Mouse (Mus musculus): ENCODE results near the gene Itga5. TPM values are rescaled to one million over a fixed set of nuclear protein-coding genes. Genes with fewer than 3 reads are reported as not detected.
A peak's percentile ranks its signal among the peaks of the same experiment; 100 is the strongest.

The Itga5 gene
- polyA plus RNA-seq, 1 experiment = 104 TPM

DNA sequence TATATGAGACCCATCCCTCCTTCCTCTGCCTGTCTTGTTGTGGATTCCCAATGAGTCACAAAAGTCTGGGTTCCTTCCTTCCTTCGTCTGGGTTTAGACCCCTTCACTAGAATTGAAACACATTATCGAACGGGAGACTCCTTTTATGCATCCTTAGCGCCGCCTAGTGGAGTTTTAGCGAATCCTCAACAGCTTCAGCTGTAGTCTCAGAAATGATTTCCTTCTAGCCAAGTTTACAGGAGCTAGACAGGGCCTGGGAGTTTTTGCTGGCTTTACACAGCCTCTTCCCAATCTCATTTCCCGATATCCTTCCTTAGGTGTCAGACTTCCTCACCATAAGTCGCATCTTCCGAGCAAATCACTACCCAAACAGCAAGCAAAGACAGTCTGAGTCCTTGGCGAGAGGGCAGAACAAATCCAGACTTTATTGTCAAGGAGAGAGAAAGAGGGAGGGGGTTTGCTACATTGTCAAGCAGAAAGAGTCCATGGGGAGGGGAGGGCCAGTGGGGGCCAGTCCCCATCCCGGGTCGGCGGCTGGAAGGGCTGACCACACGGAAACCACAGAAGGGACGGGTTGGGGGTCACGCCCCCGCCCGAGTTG lies 53.0 kb downstream of the Itga5 start:
- TF ChIP-seq MYOD1 (IDR thresholded peaks at IDR 0.05; ENCODE audit: control insufficient read depth, insufficient read length, low read depth) = no peak
- no peak overlapping the region for H3K4me3 ChIP-seq (ENCODE audit: insufficient read depth, poor library complexity, severe bottlenecking)

DNA sequence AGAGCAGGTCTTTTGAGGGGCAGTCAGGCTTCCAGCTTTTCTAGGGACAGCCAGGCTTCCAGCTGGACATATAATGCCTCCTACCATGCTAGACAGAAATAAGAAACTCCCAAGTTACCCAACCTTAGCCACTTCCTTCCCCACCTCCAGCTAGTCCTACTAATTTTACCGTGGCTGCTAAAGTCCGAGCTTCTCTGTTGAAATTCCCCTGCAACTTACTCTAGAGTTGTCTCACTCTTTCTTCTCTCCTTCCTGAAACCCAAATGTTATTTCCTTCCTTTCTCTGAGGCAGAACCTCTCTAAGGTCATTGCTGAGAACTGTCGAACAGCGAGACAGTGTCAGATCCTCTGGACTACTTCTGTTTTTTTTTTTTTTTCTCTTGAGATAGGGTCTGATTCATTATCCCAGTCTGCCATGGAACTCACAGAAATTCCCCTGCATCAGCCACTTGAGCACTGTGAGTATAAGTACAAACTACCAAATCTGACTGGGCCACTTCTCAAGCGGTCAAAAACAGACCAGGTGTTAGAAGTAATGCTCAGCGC lies 56.1 kb downstream of the Itga5 start, which contains the start of gene Gpr84:
Gpr84 (minus strand) TSS at position 248 of the 546 bp plus-strand sequence.
- H3K36me3 ChIP-seq (ENCODE audit: control insufficient read depth, insufficient read depth) = no peaks in the 10 kb centered on the region
- no peak within 1 kb of the TSS for H3ac ChIP-seq (ENCODE audit: control insufficient read depth, insufficient read length, low read depth)
- no peaks in the 10 kb centered on the region for H3K27me3 ChIP-seq (ENCODE audit: control insufficient read depth, insufficient read depth, insufficient read length)
- H3K4me3 ChIP-seq (ENCODE audit: insufficient read depth, poor library complexity, severe bottlenecking) = no peak within 1 kb of the TSS
- no peaks in the 10 kb centered on the region for H3K79me3 ChIP-seq (ENCODE audit: low read depth)
- no peaks in the 10 kb centered on the region for H3K79me2 ChIP-seq (ENCODE audit: control insufficient read depth, insufficient read depth)
- TF ChIP-seq CEBPB (IDR thresholded peaks at IDR 0.05; ENCODE audit: low read depth) (no peak), MAX (IDR thresholded peaks at IDR 0.05) (no peak), MYOG (IDR thresholded peaks at IDR 0.05; ENCODE audit: control insufficient read depth, extremely low read depth, insufficient read length) (no peak), MYOD1 (IDR thresholded peaks at IDR 0.05; ENCODE audit: control insufficient read depth, insufficient read length, low read depth) (no peak), CTCF (IDR thresholded peaks at IDR 0.05; ENCODE audit: control insufficient read depth, insufficient read depth, insufficient read length) (no peak), USF1 (IDR thresholded peaks at IDR 0.05; ENCODE audit: low read depth) (no peak), FOSL1 (IDR thresholded peaks at IDR 0.05; ENCODE audit: insufficient read depth, low read length, poor library complexity, severe bottlenecking) (no peak)

More for the DNA sequence above, 53.0 kb downstream of the Itga5 start:
- no peaks in the 10 kb centered on the region for H3K27me3 ChIP-seq (ENCODE audit: control insufficient read depth, insufficient read depth, insufficient read length)
- no peak overlapping the region for H3ac ChIP-seq (ENCODE audit: control insufficient read depth, insufficient read length, low read depth)
- no peaks in the 10 kb centered on the region for H3K79me2 ChIP-seq (ENCODE audit: control insufficient read depth, insufficient read depth)
- peaks cover 3% of the 10 kb centered on the region for H3K36me3 ChIP-seq (ENCODE audit: control insufficient read depth, insufficient read depth)
- H3K79me3 ChIP-seq (ENCODE audit: low read depth) = no peaks in the 10 kb centered on the region

DNA sequence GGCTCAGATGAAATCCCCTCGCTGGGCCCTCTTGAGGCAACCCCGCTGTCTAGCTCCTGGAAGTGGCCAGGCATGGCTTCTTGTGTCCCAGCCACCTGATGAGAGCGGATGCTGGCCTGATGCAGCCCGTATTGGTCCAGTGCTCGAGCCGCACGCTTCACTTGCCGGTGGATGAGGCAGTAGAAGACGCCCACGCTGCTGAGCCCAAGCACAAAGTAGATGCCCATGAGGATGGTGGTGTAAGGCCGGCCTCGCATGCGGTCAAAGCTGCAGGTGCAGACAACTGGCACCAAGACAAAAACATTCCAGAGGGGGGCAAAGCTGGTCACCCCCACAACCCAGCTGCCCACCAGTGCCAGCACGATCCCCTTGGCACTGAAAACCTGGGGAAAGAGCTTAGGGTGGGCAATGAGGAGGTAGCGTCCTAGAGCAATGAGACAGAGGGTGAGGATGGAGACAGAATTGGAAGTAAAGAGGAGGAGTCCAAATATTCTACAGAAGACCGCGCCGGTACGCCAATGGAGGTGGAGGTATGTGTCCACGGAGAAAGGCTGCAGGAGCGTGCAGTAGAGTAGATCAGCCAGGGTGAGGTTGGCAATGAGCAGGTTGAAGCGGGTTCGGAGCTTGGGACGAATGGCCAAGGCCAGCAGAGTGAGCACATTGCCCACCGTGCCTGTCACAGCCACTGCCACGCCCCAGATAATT lies 57.5 kb downstream of the Itga5 start:
- Histone ChIP-seq H3K79me2 (ENCODE audit: control insufficient read depth, insufficient read depth) (no peaks in the 10 kb centered on the region), H3K27me3 (ENCODE audit: control insufficient read depth, insufficient read depth, insufficient read length) (no peaks in the 10 kb centered on the region), H3K36me3 (ENCODE audit: control insufficient read depth, insufficient read depth) (no peaks in the 10 kb centered on the region), H3K4me3 (ENCODE audit: insufficient read depth, poor library complexity, severe bottlenecking) (no peak overlapping the region), H3ac (ENCODE audit: control insufficient read depth, insufficient read length, low read depth) (no peak overlapping the region), H3K79me3 (ENCODE audit: low read depth) (no peaks in the 10 kb centered on the region)
- TF ChIP-seq MYOG (IDR thresholded peaks at IDR 0.05; ENCODE audit: control insufficient read depth, extremely low read depth, insufficient read length) (no peak), USF1 (IDR thresholded peaks at IDR 0.05; ENCODE audit: low read depth) (no peak), MYOD1 (IDR thresholded peaks at IDR 0.05; ENCODE audit: control insufficient read depth, insufficient read length, low read depth) (no peak), FOSL1 (IDR thresholded peaks at IDR 0.05; ENCODE audit: insufficient read depth, low read length, poor library complexity, severe bottlenecking) (no peak), MAX (IDR thresholded peaks at IDR 0.05) (no peak), CEBPB (IDR thresholded peaks at IDR 0.05; ENCODE audit: low read depth) (no peak), CTCF (IDR thresholded peaks at IDR 0.05; ENCODE audit: control insufficient read depth, insufficient read depth, insufficient read length) (no peak)

DNA sequence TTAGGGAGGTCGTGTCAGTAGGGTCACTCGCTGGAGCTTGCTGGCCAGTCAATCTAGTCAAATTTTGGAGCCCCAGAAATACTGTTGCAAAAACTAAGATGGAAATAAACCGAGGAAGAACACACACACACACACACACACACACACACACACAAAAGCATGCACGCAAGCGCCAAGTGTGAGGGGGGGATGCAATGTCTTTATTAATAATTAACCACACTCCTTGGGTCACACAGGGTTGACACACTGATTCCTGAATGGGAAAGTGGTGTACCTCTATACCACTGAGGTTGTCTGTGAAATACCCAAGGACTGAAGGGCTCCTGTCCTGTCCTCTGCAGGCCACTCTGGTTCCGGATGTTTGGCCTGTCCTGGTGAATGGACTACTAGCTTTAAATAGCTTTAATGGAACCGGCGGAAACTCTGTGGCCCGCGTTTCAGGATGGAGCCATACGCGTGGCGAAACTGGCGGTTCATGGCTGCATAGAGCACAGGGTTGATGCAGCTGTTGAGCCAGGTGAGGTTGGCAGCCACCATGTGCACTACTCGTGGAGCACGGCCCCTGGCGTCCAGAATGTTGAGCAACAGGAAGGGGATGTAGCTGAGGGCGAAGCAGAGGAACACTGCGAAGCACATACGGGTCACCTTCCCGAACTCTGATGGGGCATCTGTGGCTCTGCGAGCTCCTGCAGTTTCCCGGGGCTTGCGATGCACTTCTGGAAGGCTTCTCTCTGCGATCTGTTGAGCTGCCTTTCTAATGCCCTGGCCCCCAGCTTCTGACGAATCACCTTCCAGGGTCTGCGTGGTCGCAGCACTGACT lies 58.3 kb downstream of the Itga5 start:
- H3K79me2 ChIP-seq (ENCODE audit: control insufficient read depth, insufficient read depth) = no peaks in the 10 kb centered on the region
- H3K4me3 ChIP-seq (ENCODE audit: insufficient read depth, poor library complexity, severe bottlenecking) = no peak overlapping the region
- H3K79me3 ChIP-seq (ENCODE audit: low read depth) = no peaks in the 10 kb centered on the region
- H3ac ChIP-seq (ENCODE audit: control insufficient read depth, insufficient read length, low read depth) = no peak overlapping the region
- no peaks in the 10 kb centered on the region for H3K36me3 ChIP-seq (ENCODE audit: control insufficient read depth, insufficient read depth)
- TF ChIP-seq USF1 (IDR thresholded peaks at IDR 0.05; ENCODE audit: low read depth) = no peak
- TF ChIP-seq FOSL1 (IDR thresholded peaks at IDR 0.05; ENCODE audit: insufficient read depth, low read length, poor library complexity, severe bottlenecking) = no peak
- TF ChIP-seq CEBPB (IDR thresholded peaks at IDR 0.05; ENCODE audit: low read depth) = peak; percentile 4
- TF ChIP-seq CTCF (IDR thresholded peaks at IDR 0.05; ENCODE audit: control insufficient read depth, insufficient read depth, insufficient read length) = no peak
- no peaks in the 10 kb centered on the region for H3K27me3 ChIP-seq (ENCODE audit: control insufficient read depth, insufficient read depth, insufficient read length)

DNA sequence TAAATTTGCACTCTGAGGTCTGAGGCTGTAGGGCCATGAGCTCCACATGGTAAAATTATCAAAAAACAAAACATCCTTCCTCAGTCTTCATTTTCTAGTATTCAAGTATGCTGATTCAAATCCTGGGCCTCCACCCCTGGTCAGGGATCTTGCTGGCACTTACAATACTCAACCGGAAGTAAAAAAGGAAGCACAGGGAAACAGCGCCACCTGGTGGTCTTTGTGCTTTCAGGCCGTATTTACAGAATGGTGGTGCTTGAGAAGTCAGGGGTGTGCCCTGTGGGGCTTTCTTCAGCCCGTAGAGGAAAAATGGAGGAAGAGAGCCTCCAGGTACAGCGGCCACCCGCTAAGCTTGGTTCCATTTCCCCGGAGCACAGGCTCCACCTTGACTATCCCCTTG lies 59.4 kb downstream of the Itga5 start:
- TF ChIP-seq MYOD1 (IDR thresholded peaks at IDR 0.05; ENCODE audit: control insufficient read depth, insufficient read length, low read depth) = no peak
- TF ChIP-seq CTCF (IDR thresholded peaks at IDR 0.05; ENCODE audit: control insufficient read depth, insufficient read depth, insufficient read length) = peak; percentile 86
- Histone ChIP-seq H3K36me3 (ENCODE audit: control insufficient read depth, insufficient read depth) (no peaks in the 10 kb centered on the region), H3K27me3 (ENCODE audit: control insufficient read depth, insufficient read depth, insufficient read length) (no peaks in the 10 kb centered on the region), H3K4me3 (ENCODE audit: insufficient read depth, poor library complexity, severe bottlenecking) (no peak overlapping the region), H3K79me3 (ENCODE audit: low read depth) (no peaks in the 10 kb centered on the region), H3ac (ENCODE audit: control insufficient read depth, insufficient read length, low read depth) (peak overlapping the region; percentile 10), H3K79me2 (ENCODE audit: control insufficient read depth, insufficient read depth) (no peaks in the 10 kb centered on the region)
